Mouse (Mus musculus) adrenal gland, adult 2 months (tissue): Measurements from ENCODE around the gene Frmd8. TPM values are rescaled to one million over a fixed set of nuclear protein-coding genes. Genes with fewer than 3 reads are reported as not detected.
A peak's percentile ranks its signal among the peaks of the same experiment; 100 is the strongest.

Experiments
- DNase-seq: peaks from one replicate; pipeline ENCODE4 v3.0.0; 2021
- polyA plus RNA-seq: library from polyadenylated mRNA; depleted of rRNA; stranded (reverse); fragments of >200 nt; gene quantifications from 2 replicates; pipeline ENCODE4 v1.2.3, GENCODE M21; 2012; rRNA removed
- total RNA-seq, 2 experiments: library from RNA; stranded (reverse); gene quantifications; 2 replicates each; pipeline ENCODE4 v1.2.3; 2021

Gene Frmd8
- total and polyA plus RNA-seq, 3 experiments, result 36.4 to 51.4 (median 41.2) TPM

GRCm38 (mm10) chr19:5806809-5807205 lies 68.3 kb downstream of the Frmd8 start:
- no peak for DNase-seq

GRCm38 (mm10) chr19:5806051-5806808 lies 68.8 kb downstream of the Frmd8 start:
- peak; percentile 87 for DNase-seq

- DNase-seq, result peak; percentile 44
Observed at GRCm38 (mm10) chr19:5804371-5804899, 70.6 kb downstream of the Frmd8 start.

- no peak for DNase-seq
Observed at GRCm38 (mm10) chr19:5803881-5804279, 71.2 kb downstream of the Frmd8 start.

- peak; percentile 100 for DNase-seq
Observed at GRCm38 (mm10) chr19:5803041-5803880, 71.8 kb downstream of the Frmd8 start.

GRCm38 (mm10) chr19:5802787-5803040 lies 72.4 kb downstream of the Frmd8 start:
- no peak for DNase-seq

- peak; percentile 96 for DNase-seq
Observed at GRCm38 (mm10) chr19:5802011-5802786, 72.9 kb downstream of the Frmd8 start.

- DNase-seq, result no peak
Observed at GRCm38 (mm10) chr19:5801432-5801964, 73.6 kb downstream of the Frmd8 start.

GRCm38 (mm10) chr19:5800632-5801431 lies 74.2 kb downstream of the Frmd8 start:
- DNase-seq, result peak; percentile 36

GRCm38 (mm10) chr19:5800350-5800631 lies 74.8 kb downstream of the Frmd8 start:
- DNase-seq, result no peak

Other genes starting within 250 kb of the Frmd8 start
- 100 to 1,000 TPM in 1 of 2 experiments, 10 to 100 TPM in 1; 89.8 to 149 TPM for gene Rela, start 237.8 kb downstream of the Frmd8 start, total RNA-seq
- gene Rela, start 237.8 kb downstream of the Frmd8 start, polyA plus RNA-seq, result 163 and 221 TPM in 2 replicates
- 10 to 100 TPM; 39.8 to 62.1 TPM for gene Sipa1, start 211.6 kb downstream of the Frmd8 start, total RNA-seq
- gene Sipa1, start 211.6 kb downstream of the Frmd8 start, polyA plus RNA-seq, result 165 and 177 TPM in 2 replicates
- gene Map3k11, start 186.5 kb downstream of the Frmd8 start, total RNA-seq, result 10 to 100 TPM; 42.6 to 44.2 TPM
- gene Map3k11, start 186.5 kb downstream of the Frmd8 start, polyA plus RNA-seq, result 102 and 104 TPM in 2 replicates
- gene Pcnx3, start 186.4 kb downstream of the Frmd8 start, total RNA-seq, result 10 to 100 TPM; 88.9 to 90.8 TPM
- 330 and 358 TPM in 2 replicates for gene Pcnx3, start 186.4 kb downstream of the Frmd8 start, polyA plus RNA-seq
- not detected for gene Kcnk7, start 170.9 kb downstream of the Frmd8 start, total RNA-seq
- gene Kcnk7, start 170.9 kb downstream of the Frmd8 start, polyA plus RNA-seq, result not detected in 2 replicates
- 10 to 100 TPM; 30.3 to 31.6 TPM for gene Ehbp1l1, start 149.0 kb downstream of the Frmd8 start, total RNA-seq
- gene Ehbp1l1, start 149.0 kb downstream of the Frmd8 start, polyA plus RNA-seq, result 47.6 and 49.2 TPM in 2 replicates
- 10 to 100 TPM; 58.1 to 68.4 TPM for gene Fam89b, start 145.6 kb downstream of the Frmd8 start, total RNA-seq
- gene Fam89b, start 145.6 kb downstream of the Frmd8 start, polyA plus RNA-seq, result 443 and 466 TPM in 2 replicates
- 100 to 1,000 TPM; 174 to 246 TPM for gene Ltbp3, start 134.4 kb downstream of the Frmd8 start, total RNA-seq
- 737 and 768 TPM in 2 replicates for gene Ltbp3, start 134.4 kb downstream of the Frmd8 start, polyA plus RNA-seq
- 100 to 1,000 TPM; 106 to 109 TPM for gene Scyl1, start 103.9 kb downstream of the Frmd8 start, total RNA-seq
- gene Scyl1, start 103.9 kb downstream of the Frmd8 start, polyA plus RNA-seq, result 119 and 125 TPM in 2 replicates
- gene Slc25a45, start 2.5 kb upstream of the Frmd8 start, total RNA-seq, result 10 to 100 TPM; 15.5 to 36.2 TPM
- 42.4 and 44.6 TPM in 2 replicates for gene Slc25a45, start 2.5 kb upstream of the Frmd8 start, polyA plus RNA-seq
- gene Tigd3, start 18.9 kb upstream of the Frmd8 start, total RNA-seq, result 1 to 10 TPM; 1.0 to 1.1 TPM
- gene Tigd3, start 18.9 kb upstream of the Frmd8 start, polyA plus RNA-seq, result 0.48 and 0.53 TPM in 2 replicates
- gene Dpf2, start 37.7 kb upstream of the Frmd8 start, total RNA-seq, result 100 to 1,000 TPM in 1 of 2 experiments, 10 to 100 TPM in 1; 90.6 to 125 TPM
- 51.7 and 56.3 TPM in 2 replicates for gene Dpf2, start 37.7 kb upstream of the Frmd8 start, polyA plus RNA-seq
- 1 to 10 TPM; 5.5 to 8.0 TPM for gene Cdc42ep2, start 49.5 kb upstream of the Frmd8 start, total RNA-seq
- 5.6 and 5.9 TPM in 2 replicates for gene Cdc42ep2, start 49.5 kb upstream of the Frmd8 start, polyA plus RNA-seq
- 10 to 100 TPM; 15.9 to 20.4 TPM for gene Pola2, start 88.9 kb upstream of the Frmd8 start, total RNA-seq
- 36.0 and 41.0 TPM in 2 replicates for gene Pola2, start 88.9 kb upstream of the Frmd8 start, polyA plus RNA-seq
- gene Slc22a20, start 110.9 kb upstream of the Frmd8 start, total RNA-seq, result not detected
- not detected in 2 replicates for gene Slc22a20, start 110.9 kb upstream of the Frmd8 start, polyA plus RNA-seq
- gene Capn1, start 140.6 kb upstream of the Frmd8 start, total RNA-seq, result 10 to 100 TPM; 34.9 to 42.1 TPM
- gene Capn1, start 140.6 kb upstream of the Frmd8 start, polyA plus RNA-seq, result 34.8 and 37.9 TPM in 2 replicates
- gene Syvn1, start 171.3 kb upstream of the Frmd8 start, total RNA-seq, result 10 to 100 TPM; 54.1 to 71.3 TPM
- 87.3 and 114 TPM in 2 replicates for gene Syvn1, start 171.3 kb upstream of the Frmd8 start, polyA plus RNA-seq
- gene Mrpl49, start 182.5 kb upstream of the Frmd8 start, total RNA-seq, result 10 to 100 TPM; 64.8 to 67.5 TPM
- gene Mrpl49, start 182.5 kb upstream of the Frmd8 start, polyA plus RNA-seq, result 15.8 and 17.0 TPM in 2 replicates
- gene Fau, start 182.6 kb upstream of the Frmd8 start, total RNA-seq, result 1,000 to 10,000 TPM; 1,141 to 1,229 TPM
- 984 and 1,350 TPM in 2 replicates for gene Fau, start 182.6 kb upstream of the Frmd8 start, polyA plus RNA-seq
- gene Znhit2, start 185.9 kb upstream of the Frmd8 start, total RNA-seq, result 10 to 100 TPM; 24.7 to 37.5 TPM
- gene Znhit2, start 185.9 kb upstream of the Frmd8 start, polyA plus RNA-seq, result 134 and 152 TPM in 2 replicates
- 10 to 100 TPM; 22.0 to 48.3 TPM for gene Tm7sf2, start 193.1 kb upstream of the Frmd8 start, total RNA-seq
- gene Tm7sf2, start 193.1 kb upstream of the Frmd8 start, polyA plus RNA-seq, result 91.9 and 126 TPM in 2 replicates
- 10 to 100 TPM; 57.1 to 60.0 TPM for gene Vps51, start 202.0 kb upstream of the Frmd8 start, total RNA-seq
- gene Vps51, start 202.0 kb upstream of the Frmd8 start, polyA plus RNA-seq, result 64.4 and 66.3 TPM in 2 replicates
- gene Tmem262, start 204.8 kb upstream of the Frmd8 start, total RNA-seq, result not detected
- 1.0 TPM in 1 of 2 replicates, not detected in the other for gene Tmem262, start 204.8 kb upstream of the Frmd8 start, polyA plus RNA-seq
- not detected for gene Gm28374, start 207.0 kb upstream of the Frmd8 start, total RNA-seq
- 0.38 and 0.64 TPM in 2 replicates for gene Gm28374, start 207.0 kb upstream of the Frmd8 start, polyA plus RNA-seq
- gene Zfpl1, start 209.7 kb upstream of the Frmd8 start, total RNA-seq, result 10 to 100 TPM; 38.9 to 43.5 TPM
- 91.2 and 122 TPM in 2 replicates for gene Zfpl1, start 209.7 kb upstream of the Frmd8 start, polyA plus RNA-seq
- gene Cdca5, start 209.7 kb upstream of the Frmd8 start, total RNA-seq, result under 1 TPM; 0.73 to 0.98 TPM
- gene Cdca5, start 209.7 kb upstream of the Frmd8 start, polyA plus RNA-seq, result 0.32 and 0.80 TPM in 2 replicates
- not detected for gene AC131692.1, start 219.1 kb upstream of the Frmd8 start, total RNA-seq
- not detected in 2 replicates for gene AC131692.1, start 219.1 kb upstream of the Frmd8 start, polyA plus RNA-seq
- gene Naaladl1, start 230.5 kb upstream of the Frmd8 start, total RNA-seq, result not detected
- 0.09 and 0.13 TPM in 2 replicates for gene Naaladl1, start 230.5 kb upstream of the Frmd8 start, polyA plus RNA-seq
- gene Sac3d1, start 243.4 kb upstream of the Frmd8 start, total RNA-seq, result 10 to 100 TPM; 15.7 to 16.5 TPM
- gene Sac3d1, start 243.4 kb upstream of the Frmd8 start, polyA plus RNA-seq, result 92.6 and 97.2 TPM in 2 replicates